Mouse (Mus musculus) T-helper 2 cell (primary cell): Measurements from ENCODE around the gene Brat1.

Source experiments
- in situ Hi-C: fragments of 300-600 bp; cut with MboI, MseI; formaldehyde crosslinking; loops from one replicate; pipeline ENCODE4 v1.15.1; 2025; ENCODE audit warnings: high pct_unique_total_duplicates

Gene Brat1

DNA sequence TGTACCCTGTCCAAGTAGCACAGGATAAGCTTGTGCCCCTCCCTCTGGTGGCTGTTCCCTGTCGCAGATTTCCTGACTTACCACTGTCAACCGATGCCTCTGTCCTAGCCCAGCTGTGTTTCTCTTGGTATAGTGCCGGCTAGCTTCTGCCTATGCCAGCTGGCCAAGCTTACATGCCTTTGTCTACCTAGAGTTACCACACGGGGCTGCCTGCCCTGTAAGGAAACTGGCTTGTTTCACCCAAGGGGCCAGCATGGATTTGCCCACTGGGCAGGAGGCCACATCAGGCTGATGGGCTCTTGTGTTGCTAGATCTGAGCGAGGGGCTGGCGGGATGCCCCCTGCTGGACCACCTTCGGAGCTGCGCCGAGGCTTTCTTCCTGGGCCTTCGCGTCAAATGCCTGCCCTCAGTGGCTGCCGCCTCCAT is 38.9 kb downstream of the Brat1 start:
- in situ Hi-C loops: no loop called here

DNA sequence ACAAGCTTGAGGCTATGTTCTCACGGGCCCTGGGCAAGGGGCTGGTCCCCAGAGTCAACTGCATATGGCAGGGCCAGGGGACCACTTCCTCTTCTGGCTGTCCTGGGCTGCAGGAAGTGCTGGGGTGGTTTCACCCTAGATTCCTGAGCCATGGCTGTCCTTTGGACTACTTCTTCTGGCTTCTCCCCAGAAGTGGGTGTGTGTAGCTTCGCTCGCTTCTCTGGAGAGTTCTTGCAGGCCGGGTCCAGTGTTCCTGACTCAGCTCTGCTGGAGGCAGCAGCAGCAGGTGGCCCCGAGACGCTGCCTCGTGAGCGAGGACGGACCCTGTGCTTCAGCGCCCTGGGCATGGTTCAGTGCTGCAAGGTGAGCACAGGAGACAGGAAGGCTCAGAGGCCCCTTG is 43.6 kb downstream of the Brat1 start:
- in situ Hi-C loops: loop anchor here (5.0 kb wide), 2 partner anchors 41 to 201 kb away; partner anchors contain the start of gene Brat1

DNA sequence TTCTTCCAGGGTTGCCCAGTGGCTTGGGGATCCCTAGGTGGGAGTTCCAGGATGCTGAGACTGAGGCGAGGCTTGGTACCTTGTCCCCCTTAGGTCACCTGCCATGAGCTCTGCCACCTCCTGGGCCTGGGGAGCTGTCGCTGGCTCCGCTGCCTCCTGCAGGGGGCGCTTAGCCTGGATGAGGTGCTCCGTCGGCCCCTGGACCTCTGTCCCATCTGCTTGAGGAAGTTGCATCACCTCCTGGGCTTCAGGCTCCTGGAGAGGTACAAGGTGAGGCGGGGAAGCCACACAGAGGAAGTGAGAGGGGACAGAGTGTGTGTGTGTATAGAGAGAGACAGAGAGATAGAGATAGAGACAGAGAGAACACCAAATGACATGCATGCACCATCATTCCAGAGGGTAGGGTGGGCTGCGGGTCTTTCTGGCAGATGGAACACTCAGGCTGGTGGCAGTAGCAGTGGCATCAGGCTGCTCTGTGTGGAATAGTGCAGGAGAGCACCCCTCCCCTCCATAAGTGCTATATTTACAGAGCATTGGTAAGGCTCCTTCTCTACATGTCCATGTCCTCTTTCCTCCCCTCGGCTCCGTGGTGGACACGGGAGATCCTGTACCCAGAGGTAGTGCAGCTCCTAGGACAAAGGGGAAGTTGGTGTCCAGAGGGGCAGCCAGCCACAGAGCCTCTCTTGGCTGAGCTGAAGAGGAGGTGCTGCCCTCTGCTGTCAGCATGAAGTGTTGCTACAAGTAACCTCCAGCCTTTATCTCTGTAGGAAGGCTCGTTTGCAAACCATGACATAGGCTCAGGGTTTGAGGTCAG is 44.5 kb downstream of the Brat1 start:
- in situ Hi-C loops: loop anchor here (5.0 kb wide), 2 partner anchors 42 to 202 kb away; partner anchors contain the start of gene Brat1

DNA sequence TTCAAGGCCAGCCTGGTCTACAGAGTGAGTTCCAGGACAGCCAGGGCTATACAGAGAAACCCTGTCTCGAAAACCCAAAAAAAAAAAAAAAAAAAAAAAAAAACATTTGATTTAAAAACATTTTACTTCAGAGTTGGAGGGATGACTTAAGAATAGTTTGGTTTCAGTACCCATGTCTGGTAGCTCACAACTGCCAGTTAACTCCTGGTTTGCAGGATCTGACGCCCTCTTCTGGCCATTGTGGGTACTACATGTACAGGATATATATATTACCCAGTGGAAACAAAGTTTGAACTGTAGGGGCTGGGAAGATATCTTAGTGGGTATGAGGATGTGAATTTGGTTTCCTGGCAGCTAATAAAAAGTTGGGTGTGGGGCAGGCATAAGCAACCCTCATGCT is 46.1 kb downstream of the Brat1 start:
- in situ Hi-C loops: no loop called here

DNA sequence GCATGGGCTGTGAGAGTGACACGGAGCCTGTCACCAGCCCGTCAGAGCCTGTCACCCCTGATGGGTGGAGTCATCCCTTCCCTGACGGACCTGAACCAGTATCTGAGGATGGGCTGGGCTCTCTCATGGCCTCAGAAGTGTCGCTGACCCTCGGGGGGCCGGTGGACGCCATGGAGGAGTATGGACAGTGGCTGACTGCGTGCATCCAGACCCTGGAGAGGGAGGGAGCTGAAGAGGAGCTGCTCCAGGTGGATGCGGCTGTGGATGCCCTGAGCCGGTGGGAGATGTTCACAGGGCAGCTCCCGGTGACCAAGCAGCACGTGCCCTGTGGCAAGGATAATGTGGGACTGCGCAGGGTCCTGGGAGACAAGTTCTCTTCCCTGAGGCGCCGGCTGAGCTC is 47.2 kb downstream of the Brat1 start:
- in situ Hi-C loops: no loop called here

DNA sequence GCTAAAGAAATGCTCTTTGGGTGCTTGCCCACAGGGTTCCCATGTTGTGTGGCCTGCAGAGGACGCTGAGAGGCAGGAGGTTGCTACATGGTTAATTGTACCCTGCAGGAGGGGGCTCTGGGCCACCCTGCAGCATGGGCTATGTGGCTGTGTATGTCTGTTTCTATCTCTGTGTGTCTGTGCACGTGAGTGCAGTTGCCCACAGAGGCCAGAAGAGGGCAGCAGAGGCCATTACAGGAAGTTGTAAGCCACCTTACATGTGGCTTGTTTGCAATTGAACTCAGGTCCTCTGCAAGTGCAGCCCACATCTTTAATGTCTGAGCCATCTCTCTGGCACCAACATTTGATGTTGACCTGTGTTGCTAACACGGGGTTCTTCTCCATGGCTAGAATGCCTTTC is 47.8 kb downstream of the Brat1 start:
- in situ Hi-C loops: no loop called here

DNA sequence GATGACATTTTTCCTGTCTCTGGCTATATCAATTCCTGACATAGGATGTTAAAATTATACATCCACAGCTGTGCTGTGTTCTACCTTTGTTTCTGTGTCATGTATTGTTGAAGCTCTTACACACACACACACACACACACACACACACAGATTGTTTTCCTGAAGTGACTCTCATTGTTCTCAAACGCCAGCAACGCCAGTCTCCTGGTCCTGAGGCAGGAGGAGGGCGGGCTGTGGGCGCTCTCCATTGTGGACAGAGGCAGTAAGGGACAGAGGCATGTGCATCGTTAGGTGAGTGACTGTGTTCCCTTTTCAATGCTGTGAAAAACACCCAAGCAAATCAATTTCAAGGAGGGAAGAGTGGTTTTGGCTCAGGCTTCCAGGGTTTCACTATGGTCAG is 48.4 kb downstream of the Brat1 start:
- in situ Hi-C loops: no loop called here

DNA sequence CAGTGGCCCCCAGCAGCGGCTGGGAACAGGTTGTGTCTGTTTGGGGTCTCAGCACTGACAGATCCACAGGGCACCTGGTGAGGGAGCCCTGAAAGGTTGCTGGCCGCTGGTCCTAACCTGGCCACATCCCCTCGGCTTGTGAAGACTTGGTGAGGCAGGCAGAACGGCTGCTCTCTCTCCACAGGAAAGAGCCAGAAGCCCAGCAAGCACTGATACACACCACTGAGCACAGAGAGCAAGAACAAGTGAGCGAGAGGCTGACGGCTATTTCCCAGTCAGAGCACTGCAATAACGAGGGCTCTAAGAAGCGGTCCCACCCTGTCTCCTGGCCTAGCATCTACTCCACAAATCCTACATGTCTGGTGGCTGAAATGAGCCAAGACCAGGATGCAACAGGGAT is 54.1 kb downstream of the Brat1 start:
- in situ Hi-C loops: no loop called here

DNA sequence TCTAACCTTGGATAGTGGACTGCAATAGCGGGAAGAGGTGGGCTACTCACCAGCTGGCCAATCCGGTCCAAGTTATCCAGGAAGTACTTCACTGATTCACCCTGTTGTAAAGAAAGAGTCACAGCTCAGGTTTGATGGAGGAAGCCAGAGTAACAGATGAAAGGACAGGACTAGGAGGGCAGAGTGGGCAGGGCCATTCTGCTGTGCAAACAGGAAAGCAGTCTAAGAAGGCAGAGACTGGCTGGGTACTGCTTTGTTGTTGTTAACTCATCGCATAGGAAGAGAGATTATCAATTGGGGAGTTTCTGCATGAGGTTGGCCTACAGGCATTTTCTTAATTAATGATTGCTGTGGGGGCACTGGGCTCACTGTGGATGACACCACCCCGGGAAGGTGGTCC is 57.7 kb downstream of the Brat1 start:
- in situ Hi-C loops: no loop called here

DNA sequence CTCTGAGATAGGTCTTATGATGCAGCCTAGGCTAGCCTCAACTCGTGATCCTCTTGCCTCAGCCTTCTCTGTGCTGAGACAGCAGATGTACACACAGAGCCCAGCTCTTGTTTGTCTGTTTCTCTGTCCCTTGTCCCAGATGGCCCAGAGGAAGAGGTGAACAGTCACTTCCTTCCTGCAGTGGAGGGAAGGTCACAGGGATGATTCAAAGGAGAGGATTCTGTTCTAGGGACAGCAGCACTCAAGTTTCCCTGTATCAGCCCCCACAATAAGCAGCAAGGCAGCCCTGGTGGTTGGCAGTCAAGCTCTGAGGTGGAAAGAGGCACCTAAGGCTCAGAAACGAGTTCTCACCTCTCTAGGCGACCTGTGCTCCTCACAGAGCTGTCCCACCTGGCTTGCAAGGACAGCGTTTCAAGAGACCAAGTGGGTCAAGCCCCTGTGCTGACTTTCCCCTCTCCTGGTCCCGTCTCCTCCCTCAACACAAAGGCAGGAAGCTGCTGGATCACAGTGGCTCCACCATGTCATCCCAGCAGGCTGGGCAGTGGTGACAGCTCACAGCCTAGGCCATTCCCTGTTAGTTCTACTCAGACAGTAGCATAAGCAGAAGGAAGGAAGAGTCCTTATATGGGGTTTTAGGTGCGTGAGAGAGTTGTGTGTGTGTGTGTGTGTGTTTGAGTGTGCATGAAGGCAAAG is 60.3 kb downstream of the Brat1 start:
- in situ Hi-C loops: no loop called here

DNA sequence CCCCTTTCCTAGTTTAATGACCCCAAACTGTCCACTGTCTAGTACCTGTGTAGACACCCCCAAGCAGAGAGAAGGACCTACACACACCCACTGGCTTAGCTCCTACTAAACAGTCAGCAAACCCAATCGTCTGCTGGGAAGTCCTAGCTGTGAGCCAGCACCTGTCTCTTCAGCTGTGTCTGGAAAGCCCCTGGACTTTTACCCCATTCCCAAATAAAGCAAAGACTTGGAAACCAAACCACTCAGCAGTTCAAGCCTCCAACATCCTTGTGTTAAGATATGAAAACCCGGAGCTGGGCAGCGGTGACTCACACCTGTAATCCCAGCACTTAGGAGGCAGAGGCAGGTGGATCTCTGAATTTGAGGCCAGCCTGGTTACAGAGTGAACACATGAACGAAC is 61.8 kb downstream of the Brat1 start:
- in situ Hi-C loops: no loop called here

DNA sequence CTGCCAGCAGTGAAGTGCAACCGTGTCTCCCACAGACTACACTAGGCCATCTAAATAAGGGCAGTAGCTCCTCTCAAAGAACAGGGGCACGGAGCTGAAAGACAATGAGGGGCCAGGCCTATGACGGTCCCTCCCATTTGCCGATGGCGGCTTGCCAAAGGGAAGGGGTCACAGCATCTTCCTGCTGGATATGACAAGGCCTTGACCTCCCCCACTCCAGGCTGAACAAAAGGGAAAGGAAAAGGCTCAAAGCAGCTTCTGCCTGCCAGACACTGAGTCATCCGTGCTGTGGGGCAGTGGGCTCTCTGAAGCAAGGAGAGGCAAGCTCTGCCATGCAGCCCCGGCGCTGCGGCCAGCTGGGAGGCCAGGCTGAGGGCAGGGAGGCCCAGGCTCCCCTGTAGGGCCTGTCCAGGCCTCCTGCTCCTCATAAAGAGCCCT is 62.9 kb downstream of the Brat1 start:
- in situ Hi-C loops: no loop called here

DNA sequence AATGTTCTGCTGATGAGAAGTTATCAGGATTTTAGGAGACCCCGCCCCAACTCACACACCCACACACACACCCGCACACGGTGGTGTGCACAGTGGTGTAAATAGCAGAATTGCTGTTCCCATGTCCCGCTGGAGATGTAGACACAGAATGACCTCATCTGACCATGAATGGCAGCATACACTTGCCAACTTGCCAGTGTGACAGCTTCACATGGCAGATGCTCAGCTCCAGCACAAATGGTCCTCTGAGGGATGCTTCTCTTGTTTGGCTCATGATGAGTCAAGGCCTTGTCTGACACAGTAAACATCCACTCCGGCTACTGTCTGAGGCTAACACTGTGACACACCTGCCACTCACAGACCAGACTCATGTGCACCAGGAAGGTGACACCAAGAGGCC is 63.5 kb downstream of the Brat1 start:
- in situ Hi-C loops: no loop called here
